Mouse (Mus musculus) thymus, adult 2 months (tissue): Measurements from ENCODE around the gene Tgfb3. TPM values are rescaled to one million over a fixed set of nuclear protein-coding genes. Genes with fewer than 3 reads are reported as not detected.

Experiments
- DNase-seq: peaks from one replicate; pipeline ENCODE4 v3.0.0; 2021
- H3K27ac ChIP-seq: fragments of 200-500 bp; 2 replicates; pipeline ENCODE4 v1.5.1; 2012; ENCODE audit warnings: low read length, control low read depth; ENCODE audit not compliant: control insufficient read depth, insufficient read depth
- H3K27me3 ChIP-seq: fragments of 200-500 bp; 2 replicates; pipeline ENCODE4 v1.6.1; 2012; ENCODE audit warnings: mild to moderate bottlenecking, low read length, moderate library complexity, mixed read lengths; ENCODE audit not compliant: control insufficient read depth, insufficient read depth
- H3K36me3 ChIP-seq: fragments of 200-500 bp; 2 replicates; pipeline ENCODE4 v1.6.1; 2012; ENCODE audit warnings: mild to moderate bottlenecking, low read length, moderate library complexity; ENCODE audit not compliant: control insufficient read depth, insufficient read depth
- H3K4me1 ChIP-seq: fragments of 200-500 bp; replicated peaks from 2 replicates; pipeline ENCODE4 v1.6.1; 2012; ENCODE audit warnings: low read length; ENCODE audit not compliant: control insufficient read depth, insufficient read depth
- H3K4me3 ChIP-seq: fragments of 200-500 bp; 2 replicates; pipeline ENCODE4 v1.5.1; 2012; ENCODE audit warnings: mild to moderate bottlenecking, low read length, control low read depth, moderate library complexity; ENCODE audit not compliant: control insufficient read depth, insufficient read depth
- CTCF ChIP-seq: fragments of 200-500 bp; IDR thresholded peaks from 2 replicates; pipeline ENCODE4 v1.5.1; 2012; ENCODE audit warnings: mild to moderate bottlenecking, control low read depth, low read length, moderate library complexity, borderline replicate concordance; ENCODE audit not compliant: control insufficient read depth, poor library complexity, insufficient read depth; ENCODE audit errors: extremely low read depth
- POLR2A ChIP-seq: fragments of 200-500 bp; IDR thresholded peaks from 2 replicates; pipeline ENCODE4 v1.6.1; 2012; ENCODE audit warnings: mild to moderate bottlenecking, low read length, control low read depth, moderate library complexity; ENCODE audit not compliant: control insufficient read depth, poor library complexity, insufficient read depth; ENCODE audit errors: extremely low read depth
- WGBS: fragments of 180-500 bp; shearing (Covaris S2); methylation state at CpG from one replicate; pipeline ENCODE4 v1.1.7; 2018; 5-methylcytosine and 5-hydroxymethylcytosine counted together
- polyA plus RNA-seq: library from polyadenylated mRNA; depleted of rRNA; stranded (reverse); fragments of >200 nt; gene quantifications from 2 replicates; pipeline ENCODE4 v1.2.3, GENCODE M21; 2012; rRNA removed

Gene Tgfb3
- polyA plus RNA-seq, 1 experiment, result 4.3 TPM

DNA sequence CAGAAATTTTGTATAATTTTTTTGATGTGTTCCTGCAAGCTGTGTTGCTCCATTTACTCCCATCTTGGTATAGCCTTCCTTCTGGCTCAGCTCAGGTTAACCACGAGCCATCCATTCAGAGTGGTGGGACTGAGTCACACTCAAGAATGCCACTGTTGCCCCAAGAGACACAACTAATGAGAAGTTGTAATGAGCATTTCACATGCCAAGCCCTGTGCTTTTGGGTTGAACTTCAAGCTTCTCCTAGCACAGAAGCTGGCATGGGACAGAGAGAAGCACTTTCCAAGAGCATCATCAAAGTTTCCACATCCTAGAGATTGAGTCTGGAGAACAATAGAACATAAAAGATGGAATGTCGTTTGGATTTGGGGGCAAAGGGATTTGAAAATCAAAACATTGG lies 63.7 kb downstream of the Tgfb3 start:
- no peaks in the 10 kb centered on the region for H3K4me1 ChIP-seq
- H3K27ac ChIP-seq, result no peak overlapping the region
- H3K36me3 ChIP-seq, result no peaks in the 10 kb centered on the region
- WGBS, result 94% methylated on average over 2 of the region's 2 CpGs
- no peaks in the 10 kb centered on the region for H3K27me3 ChIP-seq
- TF ChIP-seq CTCF (no peak), POLR2A (no peak)
- no peak overlapping the region for H3K4me3 ChIP-seq
- DNase-seq, result no peak

DNA sequence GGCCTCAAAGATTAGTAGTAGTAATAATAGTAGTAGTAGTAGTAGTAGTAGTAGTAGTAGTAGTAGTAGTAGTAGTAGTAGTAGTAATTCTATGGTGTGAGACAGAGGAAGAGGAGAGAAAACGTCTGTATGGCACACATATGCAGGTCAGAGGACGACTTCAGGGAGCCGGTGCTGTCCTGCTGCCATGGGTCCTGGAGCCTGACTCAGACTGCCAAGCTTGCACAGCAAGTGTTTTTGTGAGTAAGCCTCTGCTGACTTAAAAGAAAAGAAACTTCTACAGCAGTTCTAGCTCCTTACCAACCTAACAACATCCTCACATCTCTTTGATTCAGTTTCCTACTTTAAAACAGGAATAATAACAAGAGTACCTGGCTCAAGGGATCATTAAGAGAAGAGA lies 64.2 kb downstream of the Tgfb3 start:
- Histone ChIP-seq H3K4me1 (no peaks in the 10 kb centered on the region), H3K27me3 (no peaks in the 10 kb centered on the region), H3K27ac (no peak overlapping the region), H3K4me3 (no peak overlapping the region), H3K36me3 (no peaks in the 10 kb centered on the region)
- no peak for TF ChIP-seq CTCF
- no peak for TF ChIP-seq POLR2A
- DNase-seq, result no peak
- 89% methylated on average over 3 of the region's 3 CpGs for WGBS

DNA sequence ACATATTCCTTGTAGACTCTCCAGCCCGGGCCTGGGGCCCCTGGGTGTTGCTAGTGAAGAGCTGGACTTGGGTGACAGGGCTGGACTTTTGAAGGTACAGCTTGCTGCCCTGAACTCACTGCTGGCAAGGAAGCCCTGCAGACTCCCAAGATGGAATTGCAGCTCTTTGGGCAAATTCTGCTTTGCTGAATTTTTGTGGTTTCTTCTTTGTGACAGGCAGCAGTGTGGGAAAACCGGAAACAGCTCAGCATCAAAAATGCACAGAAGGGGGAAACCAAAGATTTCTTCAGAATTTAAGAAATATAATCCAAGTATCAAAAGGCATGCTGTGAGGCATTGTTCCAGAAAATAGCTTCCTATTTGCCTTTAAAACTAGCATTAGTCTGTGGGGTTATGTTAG lies 64.7 kb downstream of the Tgfb3 start:
- DNase-seq, result no peak
- Histone ChIP-seq H3K27me3 (no peaks in the 10 kb centered on the region), H3K36me3 (no peaks in the 10 kb centered on the region), H3K4me3 (no peak overlapping the region), H3K4me1 (no peaks in the 10 kb centered on the region), H3K27ac (no peak overlapping the region)
- TF ChIP-seq CTCF (no peak), POLR2A (no peak)
- WGBS, result 92% methylated on average over 2 of the region's 2 CpGs

DNA sequence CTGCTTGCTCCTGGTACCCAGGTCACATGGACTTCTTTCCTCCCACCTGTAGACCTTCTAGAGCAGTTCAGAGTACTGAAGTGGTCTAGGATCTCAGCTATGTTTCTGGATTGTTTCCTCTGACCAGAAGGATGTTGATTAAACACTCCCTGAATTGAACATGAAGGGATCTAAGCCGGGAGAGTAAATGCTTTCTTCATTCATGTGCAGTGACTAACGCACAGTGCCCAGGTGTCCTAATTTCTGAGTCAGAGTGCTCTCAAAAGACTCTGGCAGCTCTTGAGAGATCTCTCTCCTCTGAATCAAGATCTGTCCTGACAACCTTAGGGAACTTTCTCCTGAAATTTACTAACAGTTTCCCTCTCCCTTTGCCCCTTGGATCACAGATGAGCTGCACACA lies 66.6 kb downstream of the Tgfb3 start:
- Histone ChIP-seq H3K4me3 (no peak overlapping the region), H3K36me3 (no peaks in the 10 kb centered on the region), H3K27me3 (no peaks in the 10 kb centered on the region), H3K27ac (no peak overlapping the region), H3K4me1 (peaks cover 3% of the 10 kb centered on the region; the same call in 1 of the 2 replicates)
- no peak for DNase-seq
- TF ChIP-seq CTCF, result no peak
- 95% methylated on average over 2 of the region's 2 CpGs for WGBS

DNA sequence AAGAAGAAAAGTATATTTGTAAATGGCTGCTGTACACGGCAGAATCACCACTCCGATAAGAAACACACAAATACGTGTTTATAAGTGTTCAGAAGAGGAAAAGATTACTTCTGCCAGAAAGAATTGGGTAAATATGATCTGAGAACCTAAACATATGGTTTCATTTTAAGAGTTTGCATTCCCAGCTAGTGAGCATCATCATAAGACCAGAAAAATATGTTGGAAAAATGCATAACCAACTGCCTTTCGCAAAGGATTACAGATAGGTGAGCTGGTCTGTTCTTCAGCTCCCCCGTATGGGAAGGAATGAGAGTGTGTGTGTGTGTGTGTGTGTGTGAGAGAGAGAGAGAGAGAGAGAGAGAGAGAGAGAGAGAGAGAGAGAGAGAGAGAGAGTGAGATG lies 68.2 kb downstream of the Tgfb3 start:
- no peak overlapping the region for H3K4me3 ChIP-seq
- WGBS, result 93% methylated on average over 5 of the region's 5 CpGs
- no peak overlapping the region for H3K27ac ChIP-seq
- no peaks in the 10 kb centered on the region for H3K27me3 ChIP-seq
- H3K36me3 ChIP-seq, result no peaks in the 10 kb centered on the region
- peaks cover 3% of the 10 kb centered on the region; the same call in 1 of the 2 replicates for H3K4me1 ChIP-seq
- no peak for DNase-seq
- no peak for TF ChIP-seq POLR2A
- no peak for TF ChIP-seq CTCF

DNA sequence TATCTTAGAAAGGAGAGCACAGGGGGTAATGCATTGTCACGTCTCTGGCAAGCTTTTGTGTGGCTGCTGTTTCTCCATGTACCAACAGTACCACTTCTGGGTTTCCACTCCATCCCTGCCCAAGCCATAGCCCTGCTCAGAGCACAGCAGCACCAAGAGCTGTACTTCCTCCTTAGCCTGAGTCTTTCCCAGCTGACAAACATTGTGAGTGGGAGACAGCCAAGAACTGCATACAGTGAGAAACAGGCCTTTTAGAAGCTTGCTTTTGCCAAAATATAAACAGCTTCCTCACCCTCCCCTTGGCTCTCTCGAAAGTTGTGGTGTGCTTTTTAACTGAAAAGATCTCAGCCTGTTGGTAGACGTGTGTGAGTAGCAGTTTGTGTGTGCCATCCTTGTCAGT lies 71.5 kb downstream of the Tgfb3 start:
- DNase-seq, result no peak
- Histone ChIP-seq H3K36me3 (no peaks in the 10 kb centered on the region), H3K4me1 (peaks cover 3% of the 10 kb centered on the region; the same call in 1 of the 2 replicates), H3K27me3 (no peaks in the 10 kb centered on the region), H3K27ac (no peak overlapping the region), H3K4me3 (no peak overlapping the region)
- TF ChIP-seq POLR2A (no peak), CTCF (no peak)
- WGBS, result 72% methylated on average over 3 of the region's 3 CpGs

Other genes starting within 250 kb of the Tgfb3 start
- gene Ift43, start 3.5 kb upstream of the Tgfb3 start, polyA plus RNA-seq, result 2.2 and 4.7 TPM in 2 replicates
- 21.0 and 22.7 TPM in 2 replicates for gene Gpatch2l, start 162.8 kb upstream of the Tgfb3 start, polyA plus RNA-seq